Mouse (Mus musculus): ENCODE results near the gene Cacna1f. TPM values are rescaled to one million over a fixed set of nuclear protein-coding genes. Genes with fewer than 3 reads are reported as not detected.

Gene Cacna1f
- polyA plus RNA-seq, 1 experiment from 2014 or later = 0.04 TPM

GRCm38 (mm10) chrX:7665739-7666502 lies 59.0 kb downstream of the Cacna1f start:
- no peaks in the 10 kb centered on the region for H3K4me1 ChIP-seq
- H3K27ac ChIP-seq = no peak overlapping the region
- H3K36me3 ChIP-seq = peaks cover 23% of the 10 kb centered on the region
- H3K4me3 ChIP-seq = no peak overlapping the region
- no peaks in the 10 kb centered on the region for H3K27me3 ChIP-seq
- no peak overlapping the region for H3K9ac ChIP-seq
- no peaks in the 10 kb centered on the region for H3K9me3 ChIP-seq
- WGBS = 74% methylated on average over 21 of the region's 21 CpGs
- H3K4me2 ChIP-seq (replicated peaks) = no peak overlapping the region
- ATAC-seq (ENCODE audit: low FRiP score, low read depth) = no peak

- ATAC-seq (ENCODE audit: low FRiP score, low read depth) = peak; percentile 49
- Histone ChIP-seq H3K27me3 (no peaks in the 10 kb centered on the region), H3K27ac (peak overlapping the region; percentile 55; the same call in 1 of the 2 replicates), H3K9ac (peak overlapping the region; percentile 66; the same call in 1 of the 2 replicates), H3K9me3 (no peaks in the 10 kb centered on the region), H3K36me3 (peaks cover 19% of the 10 kb centered on the region), H3K4me2 (replicated peaks) (peak overlapping the region; percentile 62), H3K4me1 (peaks cover 18% of the 10 kb centered on the region), H3K4me3 (peak overlapping the region; percentile 52)
- WGBS = 22% methylated on average over 15 of the region's 19 CpGs
These were observed 63.6 kb downstream of the Cacna1f start for GRCm38 (mm10) chrX:7670390-7670881.

DNA sequence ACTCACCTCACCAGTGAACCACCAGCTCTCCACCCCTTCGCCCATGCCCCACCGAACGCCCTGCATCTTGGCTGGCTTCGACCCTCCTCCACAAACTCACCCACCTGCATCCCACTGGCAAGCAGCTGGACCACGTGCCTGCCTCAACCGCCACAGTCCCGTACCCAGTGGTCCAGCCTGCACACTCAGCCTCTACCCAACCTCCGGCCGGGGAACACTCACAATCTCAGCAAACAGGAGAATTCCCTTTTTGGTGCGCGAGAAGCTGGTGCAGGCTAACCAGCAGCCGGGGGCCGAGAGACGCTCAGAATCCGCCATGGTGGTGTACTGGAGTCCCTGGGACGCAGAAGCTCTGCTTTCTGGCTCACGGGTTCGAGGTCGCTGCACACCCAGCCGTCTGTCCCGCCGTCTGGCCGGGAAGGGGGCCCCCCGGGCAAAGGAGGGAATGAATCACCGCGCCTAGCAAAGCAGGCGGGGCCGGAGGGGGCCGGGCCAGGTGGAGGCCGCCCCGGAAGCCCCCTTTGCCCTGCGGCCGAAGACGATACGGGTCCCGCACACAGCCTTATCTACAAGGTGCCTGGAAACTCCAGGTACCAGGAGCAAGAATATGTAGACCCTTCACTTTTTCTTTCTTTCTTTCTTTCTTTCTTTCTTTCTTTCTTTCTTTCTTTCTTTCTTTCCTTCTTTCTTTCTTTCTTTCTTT lies 64.2 kb downstream of the Cacna1f start, which contains the start of gene Plp2:
Gene Plp2 (minus strand): TSS at position 470 of the 703 bp plus-strand sequence.
- peak within 1 kb of the TSS; percentile 55; the same call in 1 of the 2 replicates for H3K27ac ChIP-seq
- H3K4me2 ChIP-seq (replicated peaks) = peak within 1 kb of the TSS; percentile 62
- H3K9me3 ChIP-seq = no peaks in the 10 kb centered on the region
- WGBS = 18% methylated on average over 33 of the region's 36 CpGs
- H3K9ac ChIP-seq = peak within 1 kb of the TSS; percentile 66
- ATAC-seq (ENCODE audit: low FRiP score, low read depth) = peak; percentile 45
- H3K4me1 ChIP-seq = peaks cover 18% of the 10 kb centered on the region
- H3K4me3 ChIP-seq = peak within 1 kb of the TSS; percentile 52
- H3K27me3 ChIP-seq = no peaks in the 10 kb centered on the region
- H3K36me3 ChIP-seq = peaks cover 17% of the 10 kb centered on the region

DNA sequence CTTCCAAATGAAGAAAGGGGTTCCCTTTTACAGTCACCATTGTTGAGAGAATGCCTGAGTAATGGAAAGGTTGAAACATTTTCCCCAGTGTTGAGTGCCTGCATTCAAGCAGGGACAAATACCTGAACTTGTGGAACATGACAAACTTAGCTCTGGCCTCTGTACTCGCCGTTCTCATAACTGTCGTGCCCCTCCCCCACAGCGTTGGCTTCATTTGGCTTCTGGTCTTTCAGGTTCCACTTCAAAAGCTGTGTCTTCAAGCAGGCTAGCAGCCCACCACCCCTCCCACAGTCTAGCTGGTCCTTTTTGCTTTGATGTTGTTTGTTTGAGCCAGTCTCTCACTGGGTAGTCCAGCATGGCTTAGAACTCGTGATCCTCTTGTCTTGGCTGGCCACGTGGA lies 65.9 kb downstream of the Cacna1f start:
- Histone ChIP-seq H3K9ac (no peak overlapping the region), H3K4me3 (no peak overlapping the region), H3K4me2 (replicated peaks) (no peak overlapping the region), H3K4me1 (peaks cover 18% of the 10 kb centered on the region), H3K27ac (no peak overlapping the region), H3K36me3 (peaks cover 6% of the 10 kb centered on the region; the same call in 1 of the 2 replicates), H3K27me3 (no peaks in the 10 kb centered on the region), H3K9me3 (no peaks in the 10 kb centered on the region)
- no peak for ATAC-seq (ENCODE audit: low FRiP score, low read depth)
- 38% methylated on average over 6 of the region's 6 CpGs for WGBS

DNA sequence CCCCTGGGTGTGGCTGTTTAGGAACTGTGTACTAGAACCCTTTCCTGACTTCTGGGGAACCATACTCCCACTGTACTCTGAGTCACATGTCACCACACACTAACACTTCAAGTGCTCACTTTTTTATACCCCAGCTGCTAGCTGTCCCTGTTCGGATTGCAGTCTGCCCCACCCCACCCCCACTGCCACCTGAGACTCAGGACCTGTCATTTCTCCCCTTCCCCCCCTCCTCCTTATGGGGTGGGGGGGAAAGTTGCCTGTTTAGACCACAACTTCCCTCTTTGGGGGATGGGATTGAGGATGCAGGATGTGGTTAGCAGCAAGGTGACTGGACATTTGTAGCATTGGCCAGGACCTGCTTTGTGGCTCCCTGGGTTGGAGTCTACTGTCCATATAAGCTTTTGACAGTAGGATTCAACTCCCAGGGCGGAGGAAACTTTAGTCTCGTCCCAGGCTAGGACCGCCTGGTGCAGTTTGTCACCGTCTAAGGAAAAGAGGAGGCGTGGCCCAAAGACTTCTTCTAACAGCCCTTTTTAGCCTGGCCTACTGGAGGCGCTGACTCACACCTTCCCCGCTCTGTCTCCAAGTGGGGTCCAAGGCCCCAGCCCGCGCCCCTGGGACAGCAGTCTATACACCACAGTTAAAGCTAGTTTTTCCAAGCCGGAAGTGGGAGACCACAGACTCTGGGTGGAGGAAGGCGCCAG lies 66.8 kb downstream of the Cacna1f start:
- Histone ChIP-seq H3K9ac (no peak overlapping the region), H3K27me3 (no peaks in the 10 kb centered on the region), H3K4me3 (peak overlapping the region; percentile 29; the same call in 1 of the 2 replicates), H3K27ac (peak overlapping the region; percentile 70; the same call in 1 of the 2 replicates), H3K4me2 (replicated peaks) (peak overlapping the region; percentile 57), H3K36me3 (peaks cover 5% of the 10 kb centered on the region; the same call in 1 of the 2 replicates), H3K9me3 (no peaks in the 10 kb centered on the region), H3K4me1 (peaks cover 18% of the 10 kb centered on the region)
- ATAC-seq (ENCODE audit: low FRiP score, low read depth) = peak; percentile 1; the same call in 1 of the 2 replicates
- 23% methylated on average over 12 of the region's 12 CpGs for WGBS

DNA sequence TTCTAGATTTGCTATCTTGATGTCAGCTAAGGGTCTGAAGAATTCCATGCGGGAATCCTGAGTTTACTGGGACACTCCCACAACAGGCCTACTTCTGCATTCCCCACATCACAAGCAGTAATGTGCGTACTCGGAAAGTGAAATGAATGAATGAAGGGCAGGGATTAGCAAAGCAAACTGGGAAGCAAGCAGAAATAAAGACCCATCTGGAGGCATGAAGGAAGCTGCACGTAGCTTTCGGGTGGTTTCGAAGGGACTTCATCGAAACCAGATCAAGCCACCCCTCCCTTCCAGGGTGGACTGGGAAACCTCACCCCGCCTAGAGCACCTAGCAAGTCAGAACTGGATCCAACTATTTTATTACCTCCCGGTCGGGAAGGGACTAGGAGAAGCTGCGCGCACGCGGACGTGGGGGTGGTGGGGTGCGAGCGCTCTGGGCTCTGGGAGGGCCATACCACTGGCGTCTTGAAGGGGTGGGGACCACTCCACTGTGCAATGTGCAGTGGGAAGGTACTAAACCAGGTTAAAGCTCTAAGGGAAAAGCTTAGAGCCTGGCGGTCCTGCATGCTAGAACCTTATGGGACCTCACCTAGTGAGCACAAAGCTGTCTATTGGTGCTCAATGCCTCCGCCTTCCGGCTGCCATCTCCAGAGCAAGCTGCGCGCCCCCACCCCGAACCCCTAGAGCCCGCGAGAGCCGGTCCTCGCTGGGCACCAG lies 67.6 kb downstream of the Cacna1f start:
- H3K9me3 ChIP-seq = no peaks in the 10 kb centered on the region
- H3K4me1 ChIP-seq = peaks cover 18% of the 10 kb centered on the region
- WGBS = 31% methylated on average over 28 of the region's 28 CpGs
- H3K36me3 ChIP-seq = no peaks in the 10 kb centered on the region
- ATAC-seq (ENCODE audit: low FRiP score, low read depth) = peak; percentile 16; the same call in 1 of the 2 replicates
- H3K27ac ChIP-seq = peak overlapping the region; percentile 70
- H3K9ac ChIP-seq = 0 out of 2 replicates have a peak overlapping the region, but pooled peaks have one; percentile 2
- H3K27me3 ChIP-seq = no peaks in the 10 kb centered on the region
- peak overlapping the region; percentile 29 for H3K4me3 ChIP-seq
- H3K4me2 ChIP-seq (replicated peaks) = peak overlapping the region; percentile 57

DNA sequence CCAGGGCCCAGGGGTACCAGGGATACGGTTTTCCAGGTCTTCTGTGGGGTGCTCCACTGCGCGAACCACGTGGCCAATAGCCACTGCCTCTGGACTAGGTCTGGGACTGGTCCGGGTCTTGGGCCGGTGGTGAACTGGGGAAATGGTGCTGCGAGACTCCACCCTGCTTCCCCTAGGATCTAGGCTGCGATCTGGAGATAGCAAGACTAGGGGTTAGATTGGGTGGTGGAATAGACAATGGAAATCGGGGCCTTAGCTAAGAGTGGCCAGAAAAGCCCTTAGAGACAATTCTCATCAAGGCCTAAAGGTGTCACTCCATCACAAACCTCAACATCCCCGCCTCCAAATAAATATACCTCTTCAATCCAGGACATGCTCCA lies 68.1 kb downstream of the Cacna1f start:
- Histone ChIP-seq H3K4me1 (peaks cover 18% of the 10 kb centered on the region), H3K4me3 (peak overlapping the region; percentile 29), H3K9me3 (no peaks in the 10 kb centered on the region), H3K27ac (peak overlapping the region; percentile 70), H3K36me3 (no peaks in the 10 kb centered on the region), H3K27me3 (no peaks in the 10 kb centered on the region), H3K9ac (no peak overlapping the region), H3K4me2 (replicated peaks) (peak overlapping the region; percentile 57)
- 33% methylated on average over 10 of the region's 10 CpGs for WGBS
- 0 out of 2 replicates have a peak, but pooled peaks have one; percentile 2 for ATAC-seq (ENCODE audit: low FRiP score, low read depth)

DNA sequence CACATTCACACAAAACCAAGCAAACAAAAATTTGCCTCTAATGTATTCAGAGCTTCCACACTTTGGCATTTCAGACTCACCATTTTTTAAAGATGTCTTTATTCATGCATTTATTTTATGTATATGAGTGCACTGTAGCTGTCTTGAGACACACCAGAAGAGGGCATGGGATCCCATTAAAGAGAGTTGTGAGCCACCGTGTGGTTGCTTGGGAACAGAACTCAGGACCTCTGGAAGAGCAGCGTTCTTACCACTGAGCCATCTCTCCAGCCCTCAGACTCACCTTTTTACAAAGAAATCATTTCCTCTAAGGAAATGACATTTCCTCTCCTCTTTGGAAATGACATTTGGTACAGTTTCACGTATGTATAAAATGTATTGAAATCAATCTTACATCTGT lies 72.1 kb downstream of the Cacna1f start:
- no peak overlapping the region for H3K9ac ChIP-seq
- H3K4me3 ChIP-seq = no peak overlapping the region
- ATAC-seq (ENCODE audit: low FRiP score, low read depth) = no peak
- H3K27ac ChIP-seq = no peak overlapping the region
- H3K36me3 ChIP-seq = no peaks in the 10 kb centered on the region
- no peaks in the 10 kb centered on the region for H3K9me3 ChIP-seq
- peaks cover 4% of the 10 kb centered on the region for H3K4me1 ChIP-seq
- H3K27me3 ChIP-seq = no peaks in the 10 kb centered on the region
- WGBS = 37% methylated on average over 3 of the region's 3 CpGs
- H3K4me2 ChIP-seq (replicated peaks) = no peak overlapping the region

DNA sequence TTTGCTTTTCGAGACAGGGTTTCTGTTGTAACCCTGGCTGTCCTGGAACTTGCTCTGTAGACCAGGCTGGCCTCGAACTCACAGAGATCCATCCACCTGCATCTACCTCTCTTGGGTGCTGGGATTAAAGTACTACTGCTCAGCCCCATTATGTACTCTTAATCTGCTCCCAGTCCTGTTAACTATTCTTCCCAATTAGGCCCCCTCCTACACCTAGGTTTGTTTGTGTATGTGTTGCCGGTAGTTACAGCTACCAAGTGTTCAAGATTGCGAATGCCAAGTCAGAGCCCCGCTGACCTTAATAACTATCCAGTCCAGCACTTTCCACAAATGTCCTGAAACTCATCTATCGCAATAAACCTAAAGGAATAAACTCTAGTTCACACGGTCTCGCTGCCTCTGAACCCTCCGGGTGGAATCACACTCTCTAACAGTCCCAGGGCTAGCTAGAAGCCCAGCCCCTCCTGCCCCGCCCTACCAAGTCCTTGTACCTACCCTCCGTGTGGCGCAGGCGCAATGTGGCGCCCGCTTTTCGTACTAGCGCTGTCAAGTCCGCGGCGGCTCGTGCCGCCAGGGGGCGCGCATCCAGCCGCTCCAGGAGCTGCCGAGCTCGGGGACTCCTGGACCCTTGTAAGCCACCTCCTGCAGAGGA lies 72.6 kb downstream of the Cacna1f start:
- WGBS = 16% methylated on average over 27 of the region's 27 CpGs
- no peaks in the 10 kb centered on the region for H3K36me3 ChIP-seq
- no peaks in the 10 kb centered on the region for H3K4me1 ChIP-seq
- H3K4me2 ChIP-seq (replicated peaks) = peak overlapping the region; percentile 61
- no peak overlapping the region for H3K27ac ChIP-seq
- no peaks in the 10 kb centered on the region for H3K27me3 ChIP-seq
- H3K9me3 ChIP-seq = no peaks in the 10 kb centered on the region
- H3K9ac ChIP-seq = peak overlapping the region; percentile 55; the same call in 1 of the 2 replicates
- ATAC-seq (ENCODE audit: low FRiP score, low read depth) = peak; percentile 93
- H3K4me3 ChIP-seq = peak overlapping the region; percentile 36

GRCm38 (mm10) chrX:7680057-7680412 lies 73.2 kb downstream of the Cacna1f start:
- Histone ChIP-seq H3K9ac (peak overlapping the region; percentile 55; the same call in 1 of the 2 replicates), H3K9me3 (no peaks in the 10 kb centered on the region), H3K4me1 (no peaks in the 10 kb centered on the region), H3K27me3 (no peaks in the 10 kb centered on the region), H3K36me3 (no peaks in the 10 kb centered on the region), H3K4me2 (replicated peaks) (peak overlapping the region; percentile 61), H3K27ac (no peak overlapping the region), H3K4me3 (peak overlapping the region; percentile 36)
- 22% methylated on average over 12 of the region's 12 CpGs for WGBS
- ATAC-seq (ENCODE audit: low FRiP score, low read depth) = peak; percentile 34; the same call in 1 of the 2 replicates

- Histone ChIP-seq H3K4me1 (no peaks in the 10 kb centered on the region), H3K9ac (peak within 1 kb of the TSS; percentile 55; the same call in 1 of the 2 replicates), H3K4me2 (replicated peaks) (peak within 1 kb of the TSS; percentile 61), H3K9me3 (no peaks in the 10 kb centered on the region), H3K27ac (no peak within 1 kb of the TSS), H3K27me3 (no peaks in the 10 kb centered on the region), H3K4me3 (peak within 1 kb of the TSS; percentile 36), H3K36me3 (no peaks in the 10 kb centered on the region)
- WGBS = 61% methylated on average over 14 of the region's 14 CpGs
- no peak for ATAC-seq (ENCODE audit: low FRiP score, low read depth)
These were observed 74.0 kb downstream of the Cacna1f start, which contains the start of gene Magix for GRCm38 (mm10) chrX:7680864-7681263. TSS of gene Magix (minus strand) at chrX:7681251.

All from limb, embryonic 13.5 days (tissue).